Mouse (Mus musculus) hindbrain, embryonic 11.5 days (tissue): ENCODE results near the gene Naip2. TPM values are rescaled to one million over a fixed set of nuclear protein-coding genes. Genes with fewer than 3 reads are reported as not detected.
A peak's percentile ranks its signal among the peaks of the same experiment; 100 is the strongest.
"Not testable (repeated sequence)": the region's sequence is repeated elsewhere in the genome, so short reads cannot be mapped to it uniquely, and the experiment has no call there.

Experiments
- ATAC-seq: fragments of 200-750 bp; cut with Nextera tagmentation; 2 replicates; pipeline ENCODE4 v1.8.0; 2017; ENCODE audit warnings: mild to moderate bottlenecking, moderate TSS enrichment, moderate library complexity; ENCODE audit not compliant: low FRiP score
- DNase-seq: peaks from one replicate; pipeline ENCODE4 v3.0.0-alpha.2; 2015; ENCODE audit warnings: low spot score
- H3K27ac ChIP-seq: fragments of 300-500 bp; sonication (generic); 2 replicates; pipeline ENCODE4 v1.5.1; 2014; ENCODE audit warnings: mild to moderate bottlenecking, low read depth, low read length
- H3K27me3 ChIP-seq: fragments of 300-500 bp; sonication (generic); 2 replicates; pipeline ENCODE4 v1.6.1; 2014; ENCODE audit warnings: mild to moderate bottlenecking, low read length, moderate library complexity, mixed read lengths; ENCODE audit not compliant: control insufficient read depth, insufficient read depth
- H3K36me3 ChIP-seq: fragments of 300-500 bp; sonication (generic); 2 replicates; pipeline ENCODE4 v1.6.1; 2014; ENCODE audit warnings: mild to moderate bottlenecking, low read length, moderate library complexity, mixed read lengths; ENCODE audit not compliant: control insufficient read depth, insufficient read depth
- H3K4me1 ChIP-seq: fragments of 300-500 bp; sonication (generic); replicated peaks from 2 replicates; pipeline ENCODE4 v1.6.1; 2014; ENCODE audit warnings: low read length, mixed read lengths; ENCODE audit not compliant: control insufficient read depth, insufficient read depth
- H3K4me2 ChIP-seq: fragments of 300-500 bp; sonication (generic); replicated peaks from 2 replicates; pipeline ENCODE4 v1.6.1; 2014; ENCODE audit warnings: mild to moderate bottlenecking, low read depth, low read length
- H3K4me3 ChIP-seq: fragments of 300-500 bp; sonication (generic); 2 replicates; pipeline ENCODE4 v1.5.1; 2014; ENCODE audit warnings: low read depth, low read length
- H3K9ac ChIP-seq: fragments of 300-500 bp; sonication (generic); 2 replicates; pipeline ENCODE4 v1.6.1; 2014; ENCODE audit warnings: low read depth, low read length
- H3K9me3 ChIP-seq: fragments of 300-500 bp; sonication (generic); 2 replicates; pipeline ENCODE4 v1.6.1; 2016; ENCODE audit warnings: low read length; ENCODE audit not compliant: control insufficient read depth
- WGBS: fragments of 180-500 bp; shearing (Covaris S2); extraction: QIAGEN DNeasy Blood & Tissue Kit; methylation state at CpG from one replicate; pipeline ENCODE4 v1.1.7; 2014; 5-methylcytosine and 5-hydroxymethylcytosine counted together
- polyA plus RNA-seq: library from polyadenylated mRNA; unstranded; fragments of >200 nt; fragmentation: Nextera tagmentation; extraction: Ambion mirVana; gene quantifications from 2 replicates; pipeline ENCODE4 v1.2.1, GENCODE M21; 2014

Gene Naip2
- polyA plus RNA-seq, 1 experiment from 2014 or later, result 0.19 TPM

DNA sequence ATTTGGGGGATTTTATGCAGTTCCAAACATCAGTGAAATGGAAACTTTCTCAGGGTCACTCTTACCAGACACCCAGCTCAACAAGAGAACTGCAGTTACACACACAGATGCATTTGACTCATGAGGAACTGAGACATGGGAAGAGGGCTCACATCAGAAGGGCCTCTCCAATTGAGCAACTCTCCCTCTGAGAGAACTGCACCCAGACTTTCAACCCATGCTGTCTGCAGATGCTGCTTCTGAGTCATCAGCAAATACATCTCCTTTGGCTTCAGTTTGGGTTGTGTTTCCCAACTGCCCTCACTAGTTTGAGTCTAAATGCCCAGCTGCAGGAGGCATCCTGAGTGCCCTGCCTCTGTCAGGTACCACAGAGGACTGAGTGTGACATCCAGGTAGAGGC lies 18.8 kb downstream of the Naip2 start:
- H3K36me3 ChIP-seq, ATAC-seq, H3K4me2 ChIP-seq: not testable (repeated sequence)

DNA sequence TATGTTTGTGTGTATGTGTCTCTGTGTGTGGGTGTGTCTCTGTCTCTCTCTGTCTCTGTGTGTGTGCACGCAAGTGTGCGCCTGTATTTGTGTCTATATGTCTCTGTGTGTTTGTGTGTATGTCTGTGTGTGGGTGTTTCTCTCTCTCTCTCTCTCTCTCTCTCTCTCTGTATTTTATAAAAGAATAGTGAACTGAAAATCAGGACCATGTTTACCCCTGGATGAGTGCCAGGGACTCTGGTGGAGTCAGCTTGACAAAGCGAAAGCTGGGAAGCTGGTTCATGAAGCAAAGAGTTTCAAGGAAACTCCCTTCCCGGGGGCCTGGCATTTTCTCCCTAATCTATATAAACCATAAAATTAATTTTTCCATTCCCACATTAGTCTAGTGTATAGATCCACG lies 27.5 kb downstream of the Naip2 start:
- not testable (repeated sequence) for DNase-seq, ATAC-seq

More for the DNA sequence above, 18.8 kb downstream of the Naip2 start:
- not testable (repeated sequence) for H3K4me1 ChIP-seq, H3K9ac ChIP-seq, DNase-seq, H3K27ac ChIP-seq, H3K27me3 ChIP-seq, H3K4me3 ChIP-seq, H3K9me3 ChIP-seq

DNA sequence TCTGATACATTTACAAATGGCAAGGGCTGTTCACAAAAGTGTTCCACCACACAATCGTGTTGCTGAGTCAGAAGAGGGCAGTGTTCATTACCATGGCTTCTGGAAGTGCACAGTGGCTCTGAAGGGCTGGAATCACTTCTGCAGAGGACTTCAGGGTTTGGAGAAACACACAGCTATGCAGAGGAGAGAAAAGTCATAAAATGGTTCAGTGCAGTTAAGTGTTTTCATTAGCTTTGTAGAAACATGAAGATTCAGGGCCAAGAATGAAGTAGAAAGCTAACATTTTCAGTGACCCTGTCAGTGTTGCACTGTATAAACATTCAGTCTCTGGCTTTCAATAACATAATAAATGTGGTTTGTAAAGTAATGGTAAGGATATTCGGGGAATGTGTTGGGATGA lies 35.5 kb downstream of the Naip2 start:
- H3K27ac ChIP-seq, H3K4me3 ChIP-seq, H3K9me3 ChIP-seq, H3K4me2 ChIP-seq, H3K27me3 ChIP-seq, DNase-seq, H3K36me3 ChIP-seq, H3K9ac ChIP-seq, ATAC-seq, H3K4me1 ChIP-seq: not testable (repeated sequence)
- 75% methylated on average over 2 of the region's 2 CpGs for WGBS

More for the DNA sequence above, 27.5 kb downstream of the Naip2 start:
- not testable (repeated sequence) for H3K4me1 ChIP-seq, H3K4me3 ChIP-seq, H3K9ac ChIP-seq, H3K36me3 ChIP-seq, H3K4me2 ChIP-seq, H3K27me3 ChIP-seq, H3K9me3 ChIP-seq, H3K27ac ChIP-seq
- 91% methylated on average over 3 of the region's 5 CpGs for whole genome bisulfite sequencing

DNA sequence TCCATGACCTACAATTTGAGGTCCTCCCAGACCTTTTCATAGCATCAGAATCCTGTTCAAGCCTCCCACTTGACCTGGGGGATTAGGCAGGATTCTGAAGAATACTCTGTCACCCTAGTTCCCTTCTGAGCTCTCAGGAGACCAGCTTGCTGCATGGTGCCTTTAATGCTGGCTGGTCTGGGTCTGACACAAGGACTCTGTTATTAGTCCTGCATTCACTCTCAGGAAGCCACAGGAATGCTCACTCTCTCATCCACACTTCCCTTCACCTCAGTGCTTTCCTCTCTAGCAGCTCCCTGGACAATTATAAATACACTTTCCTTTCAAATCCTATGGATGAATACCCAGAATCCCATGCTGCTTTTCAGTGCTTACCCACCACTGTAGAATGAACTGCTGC lies 39.4 kb downstream of the Naip2 start:
- DNase-seq, H3K36me3 ChIP-seq, H3K4me2 ChIP-seq, H3K27ac ChIP-seq, H3K27me3 ChIP-seq, H3K9me3 ChIP-seq, H3K9ac ChIP-seq, ATAC-seq, H3K4me3 ChIP-seq, H3K4me1 ChIP-seq: not testable (repeated sequence)

DNA sequence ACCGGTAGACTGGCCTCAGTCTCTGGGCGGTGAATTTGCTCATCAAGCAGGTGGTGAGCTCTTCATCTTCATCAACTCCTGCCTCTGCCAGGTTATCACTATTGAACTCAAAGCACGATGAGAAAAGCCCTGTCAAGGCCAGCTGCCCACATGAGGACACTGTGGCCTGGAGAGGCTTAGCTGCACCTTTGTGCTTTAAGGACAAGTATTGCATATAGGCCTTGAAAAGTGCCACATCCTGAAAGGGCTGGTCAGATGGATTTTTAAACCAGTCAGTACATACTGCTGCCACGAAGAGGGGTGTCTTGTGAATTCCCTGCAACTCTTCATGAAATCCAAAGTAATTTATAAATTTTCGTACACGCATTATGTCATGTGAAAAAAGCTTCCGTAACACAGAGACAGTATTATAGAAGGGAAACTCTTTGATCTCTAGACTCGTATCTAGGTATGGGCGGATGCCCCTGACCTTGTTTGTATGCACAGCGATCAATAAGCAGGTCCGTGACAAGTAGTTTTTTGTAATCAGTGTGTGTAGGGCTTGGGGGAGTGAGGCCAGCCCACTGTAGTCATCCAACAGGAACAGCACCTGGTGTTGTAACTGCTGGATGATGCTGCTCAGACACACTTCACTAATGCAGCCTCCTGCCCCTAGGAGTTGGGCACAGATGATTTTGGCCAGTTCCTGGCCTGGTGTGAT lies 40.6 kb downstream of the Naip2 start:
- not testable (repeated sequence) for H3K36me3 ChIP-seq, H3K4me3 ChIP-seq, H3K9ac ChIP-seq, ATAC-seq, H3K27ac ChIP-seq, H3K27me3 ChIP-seq, DNase-seq, H3K9me3 ChIP-seq, H3K4me2 ChIP-seq, H3K4me1 ChIP-seq
- 87% methylated on average over 11 of the region's 11 CpGs for WGBS

DNA sequence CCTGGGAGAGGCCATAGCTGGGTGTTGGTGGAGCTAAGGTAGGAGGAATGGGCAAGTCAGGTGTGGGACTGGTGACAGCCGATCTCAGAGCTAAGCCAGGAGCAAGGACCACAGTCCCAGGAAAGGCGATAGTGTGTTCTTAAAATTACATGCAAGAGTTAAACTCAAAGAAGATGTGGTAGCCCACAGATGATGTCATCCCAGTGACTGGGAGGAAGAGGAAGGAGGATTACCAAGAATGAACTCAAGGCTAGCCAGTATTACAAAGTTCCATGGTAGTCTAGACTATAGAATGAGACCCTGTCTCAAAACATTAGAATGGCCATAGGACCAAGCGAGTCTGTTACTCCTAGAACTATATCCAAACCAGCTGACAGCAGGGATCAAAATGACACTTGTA lies 45.3 kb downstream of the Naip2 start:
- DNase-seq (no peak), ATAC-seq (no peak)
- WGBS, result 89% methylated on average over 3 of the region's 3 CpGs
- no peak overlapping the region for H3K9ac ChIP-seq
- no peak overlapping the region for H3K4me2 ChIP-seq
- no peaks in the 10 kb centered on the region for H3K9me3 ChIP-seq
- no peaks in the 10 kb centered on the region for H3K27me3 ChIP-seq
- no peaks in the 10 kb centered on the region for H3K36me3 ChIP-seq
- no peaks in the 10 kb centered on the region for H3K4me1 ChIP-seq
- no peak overlapping the region for H3K4me3 ChIP-seq
- H3K27ac ChIP-seq, result no peak overlapping the region

DNA sequence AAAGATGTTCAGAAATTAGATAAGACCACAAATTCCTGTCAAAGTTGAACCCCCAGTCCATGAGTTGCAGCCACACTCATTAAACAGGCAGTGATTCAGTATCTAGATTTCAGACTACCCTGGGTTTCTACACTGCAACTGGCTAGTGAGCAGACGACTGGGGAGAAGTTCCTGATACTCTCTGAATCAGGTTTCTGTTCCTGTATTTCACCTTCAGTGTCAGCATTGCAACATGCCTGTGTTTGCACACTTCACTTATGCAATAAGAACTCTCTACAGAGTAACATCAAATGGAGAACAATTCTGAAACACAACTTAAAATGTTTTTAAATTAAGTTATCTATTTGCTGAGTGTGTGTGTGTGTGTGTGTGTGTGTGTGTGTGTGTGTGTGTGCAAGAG lies 49.2 kb downstream of the Naip2 start:
- Histone ChIP-seq H3K4me2 (no peak overlapping the region), H3K4me1 (no peaks in the 10 kb centered on the region), H3K36me3 (no peaks in the 10 kb centered on the region), H3K27ac (no peak overlapping the region), H3K4me3 (no peak overlapping the region), H3K9ac (no peak overlapping the region), H3K9me3 (no peaks in the 10 kb centered on the region), H3K27me3 (no peaks in the 10 kb centered on the region)
- DNase-seq (no peak), ATAC-seq (no peak)
- 69% methylated on average over 1 of the region's 1 CpGs for WGBS

DNA sequence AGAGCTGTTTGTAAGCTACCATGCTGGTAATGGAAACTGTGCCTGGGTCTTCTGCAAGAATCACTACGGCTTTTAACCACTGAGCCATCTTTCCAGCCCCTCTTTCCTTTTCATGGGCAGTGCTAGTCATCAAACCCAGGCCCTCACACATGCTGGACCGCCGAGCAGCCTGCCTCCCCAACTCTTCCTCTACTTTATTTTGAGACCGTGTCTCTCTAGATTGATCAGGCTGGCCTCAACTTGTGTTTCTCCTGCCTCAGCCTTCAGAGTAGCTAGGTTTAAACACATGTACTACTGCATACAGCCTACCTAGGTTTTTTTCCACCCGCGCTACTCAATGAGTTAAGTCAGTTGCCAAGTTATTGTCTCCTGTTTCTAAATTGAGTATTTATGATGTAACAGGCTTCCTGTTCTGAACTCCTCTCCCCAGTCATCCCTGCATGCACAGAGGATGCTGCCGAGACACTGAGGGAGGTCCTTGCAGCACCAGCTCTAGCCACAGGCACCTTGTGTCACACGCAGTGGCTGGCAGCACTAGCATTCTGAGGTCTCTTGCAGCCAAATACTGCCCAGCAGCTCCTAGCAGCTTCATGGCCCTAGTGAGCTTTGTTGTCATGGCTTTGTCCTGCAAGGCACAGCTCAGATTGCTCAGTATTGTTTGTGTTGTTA lies 60.1 kb downstream of the Naip2 start:
- Histone ChIP-seq H3K27me3 (no peaks in the 10 kb centered on the region), H3K4me3 (no peak overlapping the region), H3K4me2 (no peak overlapping the region), H3K9me3 (no peaks in the 10 kb centered on the region), H3K9ac (no peak overlapping the region), H3K36me3 (peaks cover 11% of the 10 kb centered on the region; the same call in 1 of the 2 replicates), H3K4me1 (no peaks in the 10 kb centered on the region), H3K27ac (no peak overlapping the region)
- WGBS, result 82% methylated on average over 8 of the region's 8 CpGs
- no peak for DNase-seq
- ATAC-seq, result no peak

DNA sequence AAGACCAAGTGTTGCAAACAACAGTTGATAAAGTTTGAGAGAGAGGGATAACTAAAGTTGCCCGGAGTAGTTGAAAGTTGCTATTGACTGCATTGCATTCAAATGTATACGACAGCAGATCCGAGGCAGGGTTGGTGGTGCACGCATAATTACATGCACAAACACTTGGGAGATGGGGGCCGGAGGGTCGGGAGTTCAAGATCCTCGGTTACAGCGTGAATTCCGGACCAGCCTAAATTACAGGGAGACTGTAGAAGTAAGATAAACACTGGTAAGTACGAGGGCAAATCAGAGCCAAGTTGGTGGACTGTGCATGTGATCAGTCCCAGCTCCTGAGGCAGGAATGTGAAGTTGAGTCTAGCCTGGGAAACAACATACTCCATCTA lies 76.6 kb downstream of the Naip2 start:
- H3K27ac ChIP-seq, result no peak overlapping the region
- H3K9ac ChIP-seq, result peak overlapping the region; percentile 74
- DNase-seq (no peak), ATAC-seq (peak; percentile 41; the same call in 1 of the 2 replicates)
- peak overlapping the region; percentile 74 for H3K4me3 ChIP-seq
- peak overlapping the region; percentile 56 for H3K4me2 ChIP-seq
- H3K36me3 ChIP-seq, result peaks cover 2% of the 10 kb centered on the region; the same call in 1 of the 2 replicates
- H3K27me3 ChIP-seq, result no peaks in the 10 kb centered on the region
- 6% methylated on average over 10 of the region's 10 CpGs for WGBS
- no peaks in the 10 kb centered on the region for H3K9me3 ChIP-seq
- no peaks in the 10 kb centered on the region; the same call in 1 of the 2 replicates for H3K4me1 ChIP-seq
